Mouse (Mus musculus) forebrain, embryonic 13.5 days (tissue): ENCODE measurements around the gene Ccdc169. TPM values are rescaled to one million over a fixed set of nuclear protein-coding genes. Genes with fewer than 3 reads are reported as not detected.
A peak's percentile ranks its signal among the peaks of the same experiment; 100 is the strongest.

Source experiments
- ATAC-seq: fragments of 200-750 bp; cut with Nextera tagmentation; 2 replicates; pipeline ENCODE4 v1.8.0; 2017
- H3K27ac ChIP-seq: fragments of 300-500 bp; sonication (generic); 2 replicates; pipeline ENCODE4 v1.5.1; 2015; ENCODE audit warnings: inconsistent platforms, mild to moderate bottlenecking, moderate library complexity
- H3K27me3 ChIP-seq: fragments of 300-500 bp; sonication (generic); 2 replicates; pipeline ENCODE4 v1.6.1; 2015; ENCODE audit warnings: mild to moderate bottlenecking, inconsistent platforms
- H3K36me3 ChIP-seq: fragments of 300-500 bp; sonication (generic); 2 replicates; pipeline ENCODE4 v1.6.1; 2015; ENCODE audit warnings: mild to moderate bottlenecking, inconsistent platforms; ENCODE audit not compliant: poor library complexity, severe bottlenecking
- H3K4me1 ChIP-seq: fragments of 300-500 bp; sonication (generic); 2 replicates; pipeline ENCODE4 v1.6.1; 2015; ENCODE audit warnings: inconsistent platforms
- H3K4me2 ChIP-seq: fragments of 300-500 bp; sonication (generic); 2 replicates; pipeline ENCODE4 v1.6.1; 2015; ENCODE audit warnings: inconsistent platforms, mild to moderate bottlenecking, moderate library complexity
- H3K4me3 ChIP-seq: fragments of 300-500 bp; sonication (generic); 2 replicates; pipeline ENCODE4 v1.5.1; 2015; ENCODE audit warnings: mild to moderate bottlenecking, inconsistent platforms
- H3K9ac ChIP-seq: fragments of 300-500 bp; sonication (generic); 2 replicates; pipeline ENCODE4 v1.6.1; 2015; ENCODE audit warnings: mild to moderate bottlenecking, inconsistent platforms
- H3K9me3 ChIP-seq: fragments of 300-500 bp; sonication (generic); replicated peaks from 2 replicates; pipeline ENCODE4 v1.6.1; 2016; ENCODE audit warnings: inconsistent platforms
- WGBS: fragments of 180-500 bp; shearing (Covaris S2); methylation state at CpG from one replicate; pipeline ENCODE4 v1.1.7; 2015; 5-methylcytosine and 5-hydroxymethylcytosine counted together
- polyA plus RNA-seq: library from polyadenylated mRNA; unstranded; fragments of >200 nt; fragmentation: Nextera tagmentation; extraction: Ambion mirVana; gene quantifications from 2 replicates; pipeline ENCODE4 v1.2.1, GENCODE M21; 2015

Gene Ccdc169
- 0.06 and 0.26 TPM in 2 replicates for polyA plus RNA-seq

DNA sequence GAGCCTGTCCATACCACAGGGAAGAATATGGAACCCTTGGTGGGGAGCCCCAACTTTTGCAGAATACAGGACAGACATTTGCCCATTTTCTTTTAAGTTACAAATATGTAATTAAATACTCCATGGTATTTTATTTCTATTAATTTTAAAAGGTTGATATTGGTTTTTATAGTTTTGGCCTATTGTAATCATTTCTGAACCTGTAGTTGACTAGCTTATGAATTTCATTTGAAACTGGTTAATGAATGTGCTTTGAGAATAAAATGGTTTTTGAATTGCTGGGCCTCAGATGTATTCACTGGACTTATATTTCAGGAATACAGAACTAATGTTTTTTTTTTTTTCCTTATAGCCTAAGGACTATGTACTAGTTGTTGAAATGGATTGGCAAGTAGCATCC, at the start of gene Ccdc169:
TSS of gene Ccdc169 (plus strand) at position 301 of the 400 bp plus-strand sequence.
- no peak within 1 kb of the TSS for H3K9ac ChIP-seq
- no peak within 1 kb of the TSS for H3K27ac ChIP-seq
- H3K9me3 ChIP-seq: no peaks in the 10 kb centered on the region
- no peak within 1 kb of the TSS for H3K4me2 ChIP-seq
- H3K4me3 ChIP-seq: no peak within 1 kb of the TSS
- H3K36me3 ChIP-seq: peaks cover 47% of the 10 kb centered on the region
- no peak for ATAC-seq
- H3K27me3 ChIP-seq: no peaks in the 10 kb centered on the region
- no peaks in the 10 kb centered on the region for H3K4me1 ChIP-seq

DNA sequence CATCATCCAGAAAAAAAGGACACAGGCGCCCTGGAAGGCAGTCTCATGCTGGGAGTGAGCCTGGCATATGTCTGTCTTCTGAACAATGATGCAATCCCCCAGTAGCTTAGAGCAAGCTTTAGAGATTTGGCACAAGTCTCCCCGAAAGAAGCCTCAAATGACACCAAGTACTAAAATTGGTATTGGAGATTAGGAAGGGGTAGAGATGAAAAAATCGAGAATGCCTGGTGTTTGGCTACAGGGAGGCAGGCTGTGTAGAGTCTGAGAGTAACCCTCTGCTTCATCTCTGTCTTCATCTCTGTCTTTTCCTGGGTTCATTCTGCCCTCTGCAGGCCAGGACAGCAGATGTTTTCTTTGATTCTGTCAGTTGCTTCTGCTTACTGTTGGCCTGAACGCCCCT, 49.8 kb upstream of the Ccdc169 start:
- WGBS: 73% methylated on average over 4 of the region's 4 CpGs
- Histone ChIP-seq H3K9me3 (no peaks in the 10 kb centered on the region), H3K4me1 (peaks cover 5% of the 10 kb centered on the region; the same call in 1 of the 2 replicates), H3K27me3 (no peaks in the 10 kb centered on the region), H3K36me3 (no peaks in the 10 kb centered on the region), H3K4me2 (no peak overlapping the region), H3K4me3 (no peak overlapping the region), H3K27ac (no peak overlapping the region), H3K9ac (no peak overlapping the region)
- ATAC-seq: no peak

DNA sequence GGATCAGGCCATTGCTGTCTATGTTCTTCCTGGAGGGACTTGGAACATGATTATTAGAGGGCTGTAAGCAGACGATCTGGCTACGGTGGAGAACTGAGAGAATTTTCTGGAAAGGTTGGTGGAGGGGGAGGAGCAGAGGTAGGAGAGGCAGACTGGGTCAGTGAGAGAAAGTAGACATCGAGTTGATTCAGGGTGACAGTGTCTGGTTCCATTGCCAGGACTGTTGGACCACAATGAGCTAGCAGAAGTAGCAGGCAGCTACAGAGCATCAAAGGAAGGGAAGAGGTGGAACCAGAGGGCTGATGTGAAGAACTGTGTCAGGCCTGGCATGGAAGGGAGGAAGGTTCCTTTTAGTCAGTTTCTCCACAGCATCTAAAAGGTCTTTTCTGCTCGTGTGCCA, 48.8 kb upstream of the Ccdc169 start:
- Histone ChIP-seq H3K4me2 (no peak overlapping the region), H3K9me3 (no peaks in the 10 kb centered on the region), H3K9ac (no peak overlapping the region), H3K27me3 (no peaks in the 10 kb centered on the region), H3K4me3 (no peak overlapping the region), H3K4me1 (peaks cover 5% of the 10 kb centered on the region; the same call in 1 of the 2 replicates), H3K36me3 (no peaks in the 10 kb centered on the region), H3K27ac (no peak overlapping the region)
- WGBS: 77% methylated on average over 4 of the region's 4 CpGs
- ATAC-seq: no peak

DNA sequence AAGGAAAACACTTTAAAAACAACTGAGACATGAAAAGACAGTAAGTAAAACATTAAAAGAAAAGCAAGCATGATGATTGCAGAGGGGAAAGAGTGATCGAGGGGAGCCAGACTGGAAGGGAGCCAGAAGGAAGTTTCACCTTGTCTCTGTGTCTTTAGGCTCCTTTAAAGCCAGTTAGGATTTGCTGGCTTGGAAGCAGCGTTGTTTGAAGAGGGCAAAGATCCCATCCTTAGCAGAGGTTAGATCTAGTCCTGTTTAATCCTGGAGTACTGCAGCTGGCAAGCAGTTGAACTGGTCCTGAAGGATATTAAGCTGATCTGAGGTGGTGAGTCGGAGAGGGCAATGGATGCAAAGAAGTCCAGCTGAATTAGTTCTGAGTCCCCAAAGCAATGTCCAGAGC, 48.3 kb upstream of the Ccdc169 start:
- Histone ChIP-seq H3K9me3 (no peaks in the 10 kb centered on the region), H3K36me3 (no peaks in the 10 kb centered on the region), H3K9ac (no peak overlapping the region), H3K27me3 (no peaks in the 10 kb centered on the region), H3K4me3 (no peak overlapping the region), H3K4me1 (peaks cover 5% of the 10 kb centered on the region; the same call in 1 of the 2 replicates), H3K27ac (no peak overlapping the region), H3K4me2 (no peak overlapping the region)
- ATAC-seq: no peak
- WGBS: 75% methylated on average over 3 of the region's 3 CpGs

DNA sequence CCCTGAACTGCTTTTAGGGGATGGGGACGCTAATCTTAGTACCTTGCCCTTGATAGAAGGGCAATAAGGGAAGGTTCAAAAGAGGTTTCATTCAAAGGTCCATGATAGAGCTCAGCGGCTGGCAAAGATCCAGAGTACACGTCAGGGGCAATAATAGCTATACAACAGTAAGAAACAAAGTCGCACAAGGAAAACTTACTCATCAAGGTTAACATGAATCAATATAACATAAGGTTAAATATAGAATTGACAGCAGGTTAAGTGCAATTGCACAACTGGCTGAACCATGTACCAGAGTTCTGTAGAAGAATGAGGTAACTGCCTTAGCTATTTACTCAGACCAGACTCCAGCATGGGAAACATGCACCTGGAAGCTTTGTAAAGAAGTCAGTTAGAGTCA, 47.8 kb upstream of the Ccdc169 start:
- Histone ChIP-seq H3K27me3 (no peaks in the 10 kb centered on the region), H3K9ac (no peak overlapping the region), H3K27ac (no peak overlapping the region), H3K4me3 (no peak overlapping the region), H3K9me3 (no peaks in the 10 kb centered on the region), H3K4me1 (peaks cover 5% of the 10 kb centered on the region; the same call in 1 of the 2 replicates), H3K4me2 (no peak overlapping the region), H3K36me3 (no peaks in the 10 kb centered on the region)
- no peak for ATAC-seq
- WGBS: 72% methylated on average over 4 of the region's 4 CpGs

DNA sequence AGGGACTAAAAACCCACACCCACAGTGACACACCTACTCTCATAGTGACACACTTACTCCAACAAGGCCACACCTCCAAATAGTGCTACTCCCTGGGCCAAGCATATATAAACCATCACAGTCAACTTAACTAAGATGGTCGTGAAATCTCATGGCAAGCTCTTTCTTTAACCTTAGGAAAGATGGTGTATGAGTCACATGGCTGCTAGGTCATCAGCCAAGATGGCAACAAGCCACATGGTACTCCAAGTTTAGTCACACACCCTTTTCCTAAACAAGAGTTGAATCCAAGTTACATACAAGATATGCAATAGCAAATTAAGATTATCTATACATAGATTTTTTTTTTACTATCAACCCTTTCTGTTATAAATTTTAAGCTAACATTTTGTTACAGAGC, 44.0 kb upstream of the Ccdc169 start:
- H3K4me2 ChIP-seq: no peak overlapping the region
- H3K27ac ChIP-seq: no peak overlapping the region
- no peak for ATAC-seq
- WGBS: 92% methylated on average over 1 of the region's 1 CpGs
- peaks cover 19% of the 10 kb centered on the region for H3K4me1 ChIP-seq
- no peak overlapping the region for H3K4me3 ChIP-seq
- H3K9me3 ChIP-seq: no peaks in the 10 kb centered on the region
- H3K27me3 ChIP-seq: no peaks in the 10 kb centered on the region
- no peak overlapping the region for H3K9ac ChIP-seq
- no peaks in the 10 kb centered on the region for H3K36me3 ChIP-seq

DNA sequence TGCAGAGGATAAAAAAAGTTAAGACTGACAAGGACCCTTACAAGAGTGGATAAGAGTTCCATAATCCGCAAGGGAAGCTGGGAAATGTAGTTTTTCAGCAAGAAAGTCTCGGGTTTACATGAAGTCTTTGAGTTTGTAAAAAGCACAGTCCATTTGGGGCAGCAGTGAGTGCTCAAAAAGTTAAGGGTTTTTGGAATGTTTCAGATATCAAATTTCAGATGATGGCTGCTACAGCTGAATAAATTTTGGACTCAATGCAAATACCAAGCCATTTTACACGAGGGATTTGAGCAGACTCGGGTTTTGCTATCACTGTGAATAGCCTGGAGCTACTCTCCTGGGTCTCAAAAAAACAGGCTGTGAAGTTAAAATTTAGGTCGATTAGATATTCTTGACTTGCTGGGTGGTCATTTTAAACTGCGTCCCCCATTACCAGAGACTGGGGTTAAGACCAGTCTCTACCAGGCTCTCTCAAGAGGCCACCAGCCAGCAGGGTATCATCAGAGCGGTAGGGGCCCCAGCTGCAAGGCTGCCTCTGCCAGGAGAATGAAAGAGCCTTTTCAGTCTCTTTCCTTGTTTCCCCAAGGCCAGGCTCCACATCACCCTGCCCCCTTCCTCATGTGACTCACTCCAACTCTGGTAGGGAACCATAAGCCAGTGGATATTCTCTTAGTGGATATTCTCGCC, 41.0 kb upstream of the Ccdc169 start:
- H3K9ac ChIP-seq: no peak overlapping the region
- no peaks in the 10 kb centered on the region; the same call in 1 of the 2 replicates for H3K9me3 ChIP-seq
- H3K27me3 ChIP-seq: no peaks in the 10 kb centered on the region
- H3K4me2 ChIP-seq: peak overlapping the region; percentile 11; the same call in 1 of the 2 replicates
- ATAC-seq: peak; percentile 87; the same call in 1 of the 2 replicates
- H3K27ac ChIP-seq: peak overlapping the region; percentile 65; the same call in 1 of the 2 replicates
- 20% methylated on average over 8 of the region's 8 CpGs for WGBS
- H3K4me3 ChIP-seq: no peak overlapping the region
- H3K36me3 ChIP-seq: no peaks in the 10 kb centered on the region
- H3K4me1 ChIP-seq: peaks cover 20% of the 10 kb centered on the region

DNA sequence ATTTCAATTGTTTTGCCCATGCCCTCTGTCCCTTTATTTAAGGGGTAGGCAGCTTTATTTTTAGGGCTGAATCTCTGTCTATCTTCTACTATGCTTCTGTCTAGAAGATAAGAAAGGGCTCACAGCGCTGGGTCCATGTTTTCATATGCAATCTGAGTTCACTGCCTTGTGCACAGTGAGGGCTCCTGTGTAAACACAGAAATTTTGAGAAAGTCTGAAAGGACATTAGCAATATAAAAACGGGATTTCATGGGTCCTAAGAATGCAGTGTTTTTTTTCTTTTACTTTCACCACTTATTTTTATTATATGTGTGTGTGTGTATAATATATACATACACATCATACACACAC, 40.5 kb upstream of the Ccdc169 start:
- Histone ChIP-seq H3K36me3 (no peaks in the 10 kb centered on the region), H3K9ac (no peak overlapping the region), H3K27ac (peak overlapping the region; percentile 65; the same call in 1 of the 2 replicates), H3K4me2 (no peak overlapping the region), H3K4me1 (peaks cover 20% of the 10 kb centered on the region), H3K27me3 (no peaks in the 10 kb centered on the region), H3K9me3 (no peaks in the 10 kb centered on the region; the same call in 1 of the 2 replicates), H3K4me3 (no peak overlapping the region)
- no peak for ATAC-seq
- 63% methylated on average over 2 of the region's 2 CpGs for WGBS

DNA sequence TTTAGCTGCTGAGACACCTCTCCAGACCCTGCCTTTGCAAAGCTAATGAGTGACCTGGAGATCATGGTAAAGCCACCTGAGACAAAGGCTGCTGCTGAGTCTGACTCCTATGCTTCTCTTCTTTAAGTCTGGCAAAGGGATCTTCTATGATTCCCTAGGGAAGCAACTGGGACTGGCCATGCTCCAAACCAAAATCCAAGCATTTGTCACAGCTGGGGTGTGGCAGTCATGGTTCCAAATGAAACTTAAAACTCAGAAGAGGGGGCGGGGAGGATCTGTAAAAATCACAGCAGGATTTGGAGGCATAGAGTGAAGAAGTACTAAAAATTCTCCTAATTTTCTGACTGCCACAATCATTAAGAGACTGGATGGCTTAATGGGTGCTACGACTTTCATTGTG, 40.0 kb upstream of the Ccdc169 start:
- H3K27me3 ChIP-seq: no peaks in the 10 kb centered on the region
- no peaks in the 10 kb centered on the region; the same call in 1 of the 2 replicates for H3K9me3 ChIP-seq
- no peaks in the 10 kb centered on the region for H3K36me3 ChIP-seq
- H3K9ac ChIP-seq: no peak overlapping the region
- no peak overlapping the region for H3K4me3 ChIP-seq
- peaks cover 20% of the 10 kb centered on the region for H3K4me1 ChIP-seq
- no peak overlapping the region for H3K27ac ChIP-seq
- WGBS: 64% methylated on average over 2 of the region's 2 CpGs
- no peak for ATAC-seq
- H3K4me2 ChIP-seq: no peak overlapping the region

DNA sequence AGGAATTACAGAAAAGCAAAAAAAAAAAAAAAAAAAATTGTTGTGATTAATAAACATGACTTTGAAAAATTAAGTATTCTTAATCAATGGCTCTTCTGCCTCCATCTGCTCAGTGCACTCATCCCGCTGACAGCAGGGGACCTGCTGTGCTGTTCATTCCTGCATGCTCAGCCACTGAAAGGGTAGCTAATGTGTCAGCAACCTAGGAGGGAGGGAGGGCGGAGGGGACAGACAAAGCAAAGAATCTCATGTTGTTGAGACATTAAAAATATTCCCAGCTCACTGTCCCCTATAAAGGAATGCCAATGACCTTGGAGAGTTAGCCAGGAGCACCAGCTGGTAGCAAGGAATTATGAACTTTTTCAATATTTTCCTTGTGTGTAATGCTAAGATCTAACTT, 39.1 kb upstream of the Ccdc169 start:
- H3K9ac ChIP-seq: no peak overlapping the region
- no peaks in the 10 kb centered on the region for H3K27me3 ChIP-seq
- no peaks in the 10 kb centered on the region; the same call in 1 of the 2 replicates for H3K9me3 ChIP-seq
- no peaks in the 10 kb centered on the region for H3K36me3 ChIP-seq
- H3K27ac ChIP-seq: no peak overlapping the region
- WGBS: 25% methylated on average over 2 of the region's 2 CpGs
- peaks cover 20% of the 10 kb centered on the region for H3K4me1 ChIP-seq
- ATAC-seq: peak; percentile 81
- H3K4me3 ChIP-seq: no peak overlapping the region
- no peak overlapping the region for H3K4me2 ChIP-seq

DNA sequence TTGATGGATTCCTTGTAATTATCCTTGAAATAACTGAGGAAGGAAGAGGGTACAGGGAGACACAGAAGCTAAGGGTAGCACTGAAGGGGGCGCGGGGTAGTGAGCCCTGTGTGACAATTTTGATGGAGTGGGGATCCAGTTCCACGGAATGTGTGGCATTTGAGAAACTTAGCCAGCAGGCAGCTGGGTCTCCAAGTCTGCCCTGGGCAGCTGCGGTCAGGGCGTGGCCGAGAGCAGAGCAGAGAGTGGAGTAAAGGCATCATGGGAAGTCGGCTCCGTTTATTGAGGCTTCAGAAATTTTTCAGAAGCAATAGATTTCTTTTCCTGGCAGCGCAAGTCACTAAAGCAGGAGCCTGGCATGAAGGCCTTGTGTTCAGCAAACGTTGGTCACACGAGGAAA, 38.1 kb upstream of the Ccdc169 start:
- WGBS: 86% methylated on average over 11 of the region's 11 CpGs
- no peaks in the 10 kb centered on the region; the same call in 1 of the 2 replicates for H3K9me3 ChIP-seq
- no peak overlapping the region for H3K27ac ChIP-seq
- H3K4me1 ChIP-seq: peaks cover 20% of the 10 kb centered on the region
- no peak overlapping the region for H3K9ac ChIP-seq
- no peak for ATAC-seq
- no peaks in the 10 kb centered on the region for H3K36me3 ChIP-seq
- H3K27me3 ChIP-seq: no peaks in the 10 kb centered on the region
- no peak overlapping the region for H3K4me3 ChIP-seq
- H3K4me2 ChIP-seq: no peak overlapping the region

DNA sequence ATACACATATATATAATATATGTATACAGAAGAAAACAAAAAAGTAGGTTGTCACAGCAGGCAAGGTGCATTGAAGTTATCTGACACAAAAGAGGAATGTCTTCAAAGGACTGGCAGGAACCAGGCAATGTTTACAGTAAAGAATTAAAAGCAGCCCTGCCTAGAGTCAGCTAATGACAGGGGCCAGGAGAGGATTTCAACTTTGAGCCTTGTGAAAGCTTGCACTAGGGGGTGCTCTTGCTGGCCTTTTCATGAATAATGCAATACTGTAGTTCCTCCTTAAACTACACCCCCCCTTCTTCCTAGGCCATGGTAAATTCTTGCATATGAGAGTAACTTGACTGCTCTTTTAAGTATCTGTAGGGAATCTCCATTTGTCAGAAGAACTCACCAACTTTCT, 36.0 kb upstream of the Ccdc169 start:
- no peak overlapping the region for H3K4me2 ChIP-seq
- H3K27ac ChIP-seq: no peak overlapping the region
- H3K9ac ChIP-seq: no peak overlapping the region
- ATAC-seq: no peak
- H3K9me3 ChIP-seq: no peaks in the 10 kb centered on the region; the same call in 1 of the 2 replicates
- no peaks in the 10 kb centered on the region for H3K36me3 ChIP-seq
- no peak overlapping the region for H3K4me3 ChIP-seq
- H3K4me1 ChIP-seq: peaks cover 19% of the 10 kb centered on the region
- no peaks in the 10 kb centered on the region for H3K27me3 ChIP-seq
